ENCODE assay signal across 9 mouse cellular contexts in the genomic region with DNA sequence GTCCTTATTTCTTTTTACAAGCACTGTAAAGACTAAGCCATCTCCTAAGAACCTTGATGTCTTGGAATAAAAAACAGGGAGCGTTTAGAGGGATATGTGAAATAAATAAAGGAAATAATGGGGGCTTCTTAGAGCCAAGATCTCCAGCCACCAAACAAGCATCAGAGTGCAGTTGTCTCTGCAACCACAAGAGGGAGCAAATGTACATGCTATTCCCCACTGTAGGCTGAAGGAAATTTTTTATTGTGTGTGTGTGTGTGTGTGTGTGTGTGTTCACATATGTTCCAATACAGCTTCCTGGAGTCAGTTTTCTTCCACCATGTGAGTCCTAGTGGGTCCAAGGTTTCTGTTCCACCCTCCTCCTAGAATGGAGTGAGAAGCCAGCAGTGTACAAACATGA. TPM values are rescaled to one million over a fixed set of nuclear protein-coding genes. Genes with fewer than 3 reads are reported as not detected.
DNase-seq lines count a peak whose midpoint lies in the region; ATAC-seq and TF ChIP-seq lines count a peak whose summit lies in the region.
"Had no signal": no experiment of that assay in that cellular context is flagged by ENCODE, and none has a peak within 500 bp of the region (broad histone marks: within the 10 kb centered on the region; RNA-seq: fewer than 3 reads in every experiment).

No protein-coding gene starts in this region.

- H3K4me1 ChIP-seq in intestine, embryonic 14.5 days (replicated peaks; ENCODE audit: control insufficient read depth, insufficient read depth, low read length), result no peaks in the 10 kb centered on the region
- no peaks in the 10 kb centered on the region for H3K4me1 ChIP-seq in intestine, embryonic 16.5 days (ENCODE audit: control insufficient read depth, insufficient read depth, low read length)
- no peaks in the 10 kb centered on the region for H3K4me1 ChIP-seq in hindbrain, postnatal 0 days (ENCODE audit: insufficient read depth, low read length)
- H3K4me1 ChIP-seq: neural tube, embryonic 12.5 days had no signal

- DNase-seq in intestine, embryonic 14.5 days (ENCODE audit: low spot score), result peak; percentile 54
- peak; percentile 3 to 17 for DNase-seq in B cell, adult 2 months
- DNase-seq in MEL-GATA-1-ER (ENCODE audit: extremely low read depth, low read depth), result peak; percentile 6
- DNase-seq in hindbrain, postnatal 0 days (ENCODE audit: low spot score), result peak; percentile 77
- peak; percentile 32 for DNase-seq in lung, postnatal 25 days (ENCODE audit: low spot score)

- H3K4me3 ChIP-seq in intestine, embryonic 14.5 days (ENCODE audit: low read depth, low read length), result no peak overlapping the region
- no peak overlapping the region for H3K4me3 ChIP-seq in intestine, embryonic 16.5 days (ENCODE audit: low read length)
- H3K4me3 ChIP-seq in hindbrain, postnatal 0 days (ENCODE audit: low read length), result no peak overlapping the region
- H3K4me3 ChIP-seq: neural tube, embryonic 12.5 days had no signal

- H3K27me3 ChIP-seq in intestine, embryonic 14.5 days (replicated peaks; ENCODE audit: control insufficient read depth, insufficient read depth, low read length), result no peaks in the 10 kb centered on the region
- H3K27me3 ChIP-seq in intestine, embryonic 16.5 days (replicated peaks; ENCODE audit: control insufficient read depth, insufficient read depth, low read length), result no peaks in the 10 kb centered on the region
- H3K27me3 ChIP-seq in hindbrain, postnatal 0 days (ENCODE audit: insufficient read depth, low read length), result no peaks in the 10 kb centered on the region
- H3K27me3 ChIP-seq: neural tube, embryonic 12.5 days had no signal

- H3K4me2 ChIP-seq in intestine, embryonic 14.5 days (ENCODE audit: low read length), result no peak overlapping the region
- no peak overlapping the region for H3K4me2 ChIP-seq in intestine, embryonic 16.5 days (ENCODE audit: low read depth, low read length)
- no peak overlapping the region for H3K4me2 ChIP-seq in hindbrain, postnatal 0 days (ENCODE audit: low read depth, low read length)
- H3K4me2 ChIP-seq: neural tube, embryonic 12.5 days had no signal

- peak; percentile 85 for TF ChIP-seq CTCF in hindbrain, postnatal 0 days (IDR thresholded peaks at IDR 0.05; ENCODE audit: low read depth)

- no peaks in the 10 kb centered on the region for H3K9me3 ChIP-seq in intestine, embryonic 14.5 days (ENCODE audit: control insufficient read depth, low read length)
- H3K9me3 ChIP-seq in intestine, embryonic 16.5 days (ENCODE audit: control insufficient read depth, low read length), result no peaks in the 10 kb centered on the region
- no peaks in the 10 kb centered on the region for H3K9me3 ChIP-seq in hindbrain, postnatal 0 days (ENCODE audit: low read length)
- H3K9me3 ChIP-seq: neural tube, embryonic 12.5 days had no signal

- ATAC-seq in intestine, embryonic 14.5 days (replicated peaks; ENCODE audit: low FRiP score, low TSS enrichment, low read depth), result no peak
- ATAC-seq in intestine, embryonic 16.5 days, result no peak
- no peak for ATAC-seq in hindbrain, postnatal 0 days
- no peak for ATAC-seq in megakaryocyte, adult 5-6 weeks (ENCODE audit: poor library complexity, severe bottlenecking)

- H3K27ac ChIP-seq in intestine, embryonic 14.5 days (ENCODE audit: low read depth), result no peak overlapping the region
- no peak overlapping the region for H3K27ac ChIP-seq in intestine, embryonic 16.5 days (ENCODE audit: low read length)
- H3K27ac ChIP-seq in hindbrain, postnatal 0 days, result no peak overlapping the region
- H3K27ac ChIP-seq: neural tube, embryonic 12.5 days had no signal

- H3K36me3 ChIP-seq in intestine, embryonic 14.5 days (ENCODE audit: control insufficient read depth, insufficient read depth, low read length), result no peaks in the 10 kb centered on the region
- no peaks in the 10 kb centered on the region for H3K36me3 ChIP-seq in intestine, embryonic 16.5 days (ENCODE audit: control insufficient read depth, insufficient read depth, low read length)
- H3K36me3 ChIP-seq in hindbrain, postnatal 0 days (ENCODE audit: insufficient read depth, low read length), result no peaks in the 10 kb centered on the region
- H3K36me3 ChIP-seq: neural tube, embryonic 12.5 days had no signal

- no peak overlapping the region for H3K9ac ChIP-seq in intestine, embryonic 14.5 days (ENCODE audit: low read length)
- H3K9ac ChIP-seq in intestine, embryonic 16.5 days (ENCODE audit: low read depth, low read length), result no peak overlapping the region
- H3K9ac ChIP-seq in hindbrain, postnatal 0 days (replicated peaks; ENCODE audit: low read length), result no peak overlapping the region
- H3K9ac ChIP-seq: neural tube, embryonic 12.5 days had no signal

- 41% methylated on average over 1 of the region's 1 CpGs for WGBS in intestine, embryonic 14.5 days
- 54% methylated on average over 1 of the region's 1 CpGs for WGBS in intestine, embryonic 16.5 days
- WGBS in hindbrain, postnatal 0 days, result 56% methylated on average over 1 of the region's 1 CpGs

RNA-seq across cellular contexts. Expression of a gene that starts 10.9 kb away (rescaled TPM):
- not detected in 2 replicates for polyA plus RNA-seq in intestine, embryonic 14.5 days (2014; fragmentation: Nextera tagmentation; extraction: Ambion mirVana)
- polyA plus RNA-seq in intestine, embryonic 16.5 days (2015; fragmentation: Nextera tagmentation; extraction: Ambion mirVana), result not detected in 2 replicates
- not detected in 2 replicates for total RNA-seq in hindbrain, postnatal 0 days (2014; rRNA removed)
- polyA plus RNA-seq in hindbrain, postnatal 0 days (2015; fragmentation: Nextera tagmentation; extraction: Ambion mirVana), result 0.16 TPM in 1 of 2 replicates, not detected in the other
- total RNA-seq in megakaryocyte, adult 5-6 weeks (2015), result not detected in 2 replicates
- not detected in 2 replicates for total RNA-seq in megakaryocyte, adult 5-6 weeks (2017)
- total RNA-seq: layer of hippocampus, adult 8-10 months had no signal
- polyA plus RNA-seq: neural tube, embryonic 12.5 days had no signal

RNA-seq across cellular contexts. Expression of a gene that starts 17.3 kb away (rescaled TPM):
- polyA plus RNA-seq in intestine, embryonic 14.5 days (2014; fragmentation: Nextera tagmentation; extraction: Ambion mirVana), result not detected in 2 replicates
- polyA plus RNA-seq in intestine, embryonic 16.5 days (2015; fragmentation: Nextera tagmentation; extraction: Ambion mirVana), result 0.10 TPM in 1 of 2 replicates, not detected in the other
- 0.10 TPM in 1 of 2 replicates, not detected in the other for total RNA-seq in hindbrain, postnatal 0 days (2014; rRNA removed)
- polyA plus RNA-seq in hindbrain, postnatal 0 days (2015; fragmentation: Nextera tagmentation; extraction: Ambion mirVana), result 0.26 and 0.35 TPM in 2 replicates
- total RNA-seq in megakaryocyte, adult 5-6 weeks (2015), result not detected in 2 replicates
- not detected in 2 replicates for total RNA-seq in megakaryocyte, adult 5-6 weeks (2017)
- polyA plus RNA-seq: neural tube, embryonic 12.5 days had no signal

RNA-seq across cellular contexts. Expression of a gene that starts 30.6 kb away (rescaled TPM):
- polyA plus RNA-seq in intestine, embryonic 14.5 days (2014; fragmentation: Nextera tagmentation; extraction: Ambion mirVana), result not detected in 2 replicates
- not detected in 2 replicates for polyA plus RNA-seq in intestine, embryonic 16.5 days (2015; fragmentation: Nextera tagmentation; extraction: Ambion mirVana)
- total RNA-seq in hindbrain, postnatal 0 days (2014; rRNA removed), result 3.4 TPM in 1 of 2 replicates, not detected in the other
- polyA plus RNA-seq in hindbrain, postnatal 0 days (2015; fragmentation: Nextera tagmentation; extraction: Ambion mirVana), result 0.54 and 0.86 TPM in 2 replicates
- total RNA-seq in megakaryocyte, adult 5-6 weeks (2015), result not detected in 2 replicates
- not detected in 2 replicates for total RNA-seq in megakaryocyte, adult 5-6 weeks (2017)
- total RNA-seq: layer of hippocampus, adult 8-10 months had no signal
- polyA plus RNA-seq: neural tube, embryonic 12.5 days had no signal

RNA-seq across cellular contexts. Expression of a gene that starts 43.2 kb away (rescaled TPM):
- not detected in 2 replicates for polyA plus RNA-seq in intestine, embryonic 14.5 days (2014; fragmentation: Nextera tagmentation; extraction: Ambion mirVana)
- polyA plus RNA-seq in intestine, embryonic 16.5 days (2015; fragmentation: Nextera tagmentation; extraction: Ambion mirVana), result not detected in 2 replicates
- total RNA-seq in hindbrain, postnatal 0 days (2014; rRNA removed), result not detected in 2 replicates
- polyA plus RNA-seq in hindbrain, postnatal 0 days (2015; fragmentation: Nextera tagmentation; extraction: Ambion mirVana), result not detected in 2 replicates
- not detected in 2 replicates for total RNA-seq in megakaryocyte, adult 5-6 weeks (2015)
- not detected in 2 replicates for total RNA-seq in megakaryocyte, adult 5-6 weeks (2017)
- total RNA-seq: layer of hippocampus, adult 8-10 months had no signal
- polyA plus RNA-seq: neural tube, embryonic 12.5 days had no signal

RNA-seq across cellular contexts. Expression of a gene that starts 50.2 kb away (rescaled TPM):
- 0.35 TPM in 1 of 2 replicates, not detected in the other for polyA plus RNA-seq in intestine, embryonic 14.5 days (2014; fragmentation: Nextera tagmentation; extraction: Ambion mirVana)
- 0.07 TPM in 1 of 2 replicates, not detected in the other for polyA plus RNA-seq in intestine, embryonic 16.5 days (2015; fragmentation: Nextera tagmentation; extraction: Ambion mirVana)
- 0.29 TPM in 1 of 2 replicates, not detected in the other for total RNA-seq in hindbrain, postnatal 0 days (2014; rRNA removed)
- polyA plus RNA-seq in hindbrain, postnatal 0 days (2015; fragmentation: Nextera tagmentation; extraction: Ambion mirVana), result 0.34 and 0.35 TPM in 2 replicates
- total RNA-seq in megakaryocyte, adult 5-6 weeks (2015), result not detected in 2 replicates
- not detected in 2 replicates for total RNA-seq in megakaryocyte, adult 5-6 weeks (2017)
- total RNA-seq: layer of hippocampus, adult 8-10 months had no signal
- polyA plus RNA-seq: neural tube, embryonic 12.5 days had no signal

Comparison
In these comparisons a context has a peak if more than half of its experiments do, and no peak if none do; other contexts are left out.
1. DNase-seq: peak in every context shown above with its lines; median percentile 77 in hindbrain, postnatal 0 days; 54 in intestine, embryonic 14.5 days; 32 in lung, postnatal 25 days; 10 in B cell, adult 2 months; 6 in MEL-GATA-1-ER.